In genomic region chr9:22188025-22188611, GRCm38 (mm10) we compare ENCODE assay signal across 8 mouse cellular contexts. TPM values are rescaled to one million over a fixed set of nuclear protein-coding genes. Genes with fewer than 3 reads are reported as not detected.
DNase-seq lines count a peak whose midpoint lies in the region; ATAC-seq lines count a peak whose summit lies in the region.

TSS of gene Zfp872 (plus strand) at chr9:22188090.

- 0 out of 2 replicates have a peak, but pooled peaks cover 4% of the 10 kb centered on the region for H3K9me3 ChIP-seq in forebrain, embryonic 13.5 days (replicated peaks)

- 0 out of 2 replicates have a peak, but pooled peaks cover 8% of the 10 kb centered on the region for H3K27me3 ChIP-seq in forebrain, embryonic 13.5 days

- no peak within 1 kb of the TSS for H3K27ac ChIP-seq in forebrain, embryonic 13.5 days

- H3K9ac ChIP-seq in forebrain, embryonic 13.5 days = peak within 1 kb of the TSS; percentile 65

- peak within 1 kb of the TSS; percentile 45 for H3K4me3 ChIP-seq in forebrain, embryonic 13.5 days

- no peaks in the 10 kb centered on the region for H3K36me3 ChIP-seq in forebrain, embryonic 13.5 days (ENCODE audit: poor library complexity, severe bottlenecking)

- peak within 1 kb of the TSS; percentile 72 for H3K4me2 ChIP-seq in forebrain, embryonic 13.5 days

- H3K4me1 ChIP-seq in forebrain, embryonic 13.5 days = no peaks in the 10 kb centered on the region

- DNase-seq in Muller cell, postnatal 12 days (ENCODE audit: inconsistent ontology term) = peak; percentile 68
- peak; percentile 71 for DNase-seq in cerebellum, adult 11 months
- peak; percentile 10 to 29 for DNase-seq in heart, postnatal 36 days
- DNase-seq in left cerebral cortex, adult 18-20 months (ENCODE audit: low spot score in 2 of 2) = peak; percentile 29 to 35
- peak; percentile 50 for DNase-seq in lung, postnatal 25 days (ENCODE audit: low spot score)
- DNase-seq in right cerebral cortex, postnatal 14 days = peak; percentile 38
- DNase-seq in T-cell, adult 2 months (ENCODE audit: low spot score) = no peak

- whole genome bisulfite sequencing in forebrain, embryonic 13.5 days = 14% methylated on average over 43 of the region's 43 CpGs

- intact Hi-C loops in heart, postnatal 36 days (cut with DNase I) = no loop called here

- peak; percentile 80 for ATAC-seq in forebrain, embryonic 13.5 days

RNA-seq across cellular contexts. Expression of gene Zfp872, which starts in this region (rescaled TPM):
- 0.13 and 0.19 TPM in 2 replicates for polyA plus RNA-seq in forebrain, embryonic 13.5 days (2015; fragmentation: Nextera tagmentation; extraction: Ambion mirVana)
- under 1 TPM in 1 of 2 experiments, not detected in 1; 0.22 TPM for total RNA-seq in heart, postnatal 36 days (2021)
- not detected for total RNA-seq in left cerebral cortex, adult 18-20 months (2021)

Comparison
In these comparisons a context has a peak if more than half of its experiments do, and no peak if none do; other contexts are left out.
1. Peak in ATAC-seq, H3K4me3 ChIP-seq, H3K9ac ChIP-seq and H3K4me2 ChIP-seq in forebrain, embryonic 13.5 days; RNA of the gene not detected or under 1 TPM.
2. Peak in DNase-seq in heart, postnatal 36 days; RNA of the gene not detected or under 1 TPM.
3. Peak in DNase-seq in left cerebral cortex, adult 18-20 months; RNA of the gene not detected or under 1 TPM.